Mouse (Mus musculus): ENCODE results near the gene Tle2. TPM values are rescaled to one million over a fixed set of nuclear protein-coding genes. Genes with fewer than 3 reads are reported as not detected.

The Tle2 gene
- total and polyA plus RNA-seq, 3 experiments: 0.19 to 2.4 TPM; not detected in 1

DNA sequence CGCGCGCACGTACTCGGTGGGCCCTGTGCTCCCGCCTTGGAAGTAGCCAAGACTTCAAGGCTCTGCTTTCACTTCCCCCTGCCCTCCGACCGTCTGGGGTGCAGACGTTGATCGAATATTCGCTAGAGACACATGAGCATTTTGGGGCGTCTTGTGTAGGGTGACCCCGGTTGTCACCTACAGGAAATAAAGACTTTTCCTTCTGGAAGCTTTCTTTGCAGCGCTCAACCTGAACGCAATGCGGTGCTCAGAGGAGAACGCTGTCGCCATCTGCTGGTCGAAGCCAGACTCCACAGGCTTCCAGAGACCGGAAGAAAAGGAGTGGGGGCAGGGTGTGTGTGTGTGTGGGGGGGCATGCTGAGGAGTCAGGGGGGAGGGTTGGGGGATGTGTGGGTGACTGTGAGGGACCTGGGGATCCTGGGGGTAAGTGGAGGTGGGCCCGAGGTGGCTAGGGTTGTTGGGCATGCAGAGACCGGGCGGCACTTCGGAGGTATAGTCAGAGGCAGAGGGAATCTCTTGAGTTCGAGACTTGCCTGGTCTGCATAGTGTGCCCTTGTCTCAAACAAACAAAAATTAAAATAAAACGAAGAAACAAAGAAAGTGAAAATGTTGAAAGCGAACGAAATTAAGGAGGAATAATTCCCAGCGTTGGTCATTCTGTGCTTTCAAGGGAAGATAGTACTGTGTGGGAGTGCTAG lies 30.8 kb downstream of the Tle2 start:
- Histone ChIP-seq H3K9me3 (replicated peaks; ENCODE audit: insufficient read depth, low read length) (no peaks in the 10 kb centered on the region), H3K9ac (ENCODE audit: control insufficient read depth, low read depth, low read length, poor library complexity, severe bottlenecking) (peak overlapping the region; percentile 82), H3K4me3 (ENCODE audit: control insufficient read depth in 1 of 2, insufficient read depth in 1 of 2, low read depth in 2 of 2, low read length in 2 of 2) (peak overlapping the region; percentile 67 to 79), H3K27ac (ENCODE audit: control insufficient read depth, low read depth, low read length) (peak overlapping the region; percentile 91), H3K4me1 (ENCODE audit: control insufficient read depth in 1 of 2, insufficient read depth in 2 of 2, low read length in 2 of 2) (peaks cover 10 to 23% of the 10 kb centered on the region in 2 experiments), H3K27me3 (ENCODE audit: control insufficient read depth in 1 of 2, insufficient read depth in 2 of 2, low read length in 2 of 2) (no peaks in the 10 kb centered on the region), H3K79me2 (ENCODE audit: control insufficient read depth, insufficient read depth, low read length, poor library complexity) (no peaks in the 10 kb centered on the region; the same call in 1 of the 2 replicates), H3K36me3 (ENCODE audit: control insufficient read depth in 1 of 2, insufficient read depth in 2 of 2, low read length in 2 of 2) (peaks cover 0 to 18% of the 10 kb centered on the region in 2 experiments; a peak in 2 of 4 replicates)
- DNase-seq (ENCODE audit: low read depth, low spot score): peak; percentile 94
- peak; percentile 75 to 83 for TF ChIP-seq POLR2A (IDR thresholded peaks at IDR 0.05; ENCODE audit: control insufficient read depth in 1 of 2, insufficient read depth in 1 of 2, low read depth in 1 of 2, low read length in 2 of 2, poor library complexity in 1 of 2)
- 0 out of 2 replicates have a peak, but pooled peaks have one; percentile 34 for TF ChIP-seq ZMIZ1 (IDR thresholded peaks at IDR 0.05; ENCODE audit: low read depth, low read length)
- no peak; the same call in 1 of the 2 replicates for TF ChIP-seq USF1 (IDR thresholded peaks at IDR 0.05; ENCODE audit: low read depth, low read length)
- TF ChIP-seq MAX (IDR thresholded peaks at IDR 0.05; ENCODE audit: low read length): no peak
- peak; percentile 63; the same call in 1 of the 2 replicates for TF ChIP-seq NRF1 (IDR thresholded peaks at IDR 0.05; ENCODE audit: insufficient read depth, low read depth, low read length, poor library complexity, severe bottlenecking)
- 0 out of 2 replicates have a peak, but pooled peaks have one; percentile 83 for TF ChIP-seq UBTF (IDR thresholded peaks at IDR 0.05; ENCODE audit: borderline replicate concordance, insufficient read depth, low read depth, low read length)
- peak; percentile 66 for TF ChIP-seq SMC3 (IDR thresholded peaks at IDR 0.05; ENCODE audit: low read depth, low read length)
- TF ChIP-seq NELFE (IDR thresholded peaks at IDR 0.05; ENCODE audit: low read depth, low read length): peak; percentile 69
- TF ChIP-seq MAFK (IDR thresholded peaks at IDR 0.05; ENCODE audit: borderline replicate concordance, low read depth, low read length): no peak
- peak; percentile 75; the same call in 1 of the 2 replicates for TF ChIP-seq TCF12 (IDR thresholded peaks at IDR 0.05; ENCODE audit: low read depth, low read length)
- 0 out of 2 replicates have a peak, but pooled peaks have one; percentile 6 for TF ChIP-seq JUND (IDR thresholded peaks at IDR 0.05; ENCODE audit: low read depth, low read length)
- no peak for TF ChIP-seq KAT2A (conservative IDR thresholded peaks at IDR 0.05; ENCODE audit: low read depth, low read length)
- TF ChIP-seq CHD2 (IDR thresholded peaks at IDR 0.05; ENCODE audit: low read length): peak; percentile 75
- TF ChIP-seq MYB (IDR thresholded peaks at IDR 0.05; ENCODE audit: low read depth, low read length): no peak
- TF ChIP-seq MEF2A (IDR thresholded peaks at IDR 0.05; ENCODE audit: extremely low read depth, insufficient replicate concordance, low read depth, low read length, poor library complexity, severe bottlenecking): no peak
- peak; percentile 92 for TF ChIP-seq ELF1 (IDR thresholded peaks at IDR 0.05; ENCODE audit: low read depth, low read length)
- peak; percentile 51 for TF ChIP-seq ZC3H11A (IDR thresholded peaks at IDR 0.05; ENCODE audit: low read depth, low read length)
- 0 out of 2 replicates have a peak, but pooled peaks have one; percentile 16 for TF ChIP-seq GABPA (IDR thresholded peaks at IDR 0.05; ENCODE audit: low read depth, low read length)
- peak; percentile 50 for TF ChIP-seq POLR2AphosphoS2 (IDR thresholded peaks at IDR 0.05; ENCODE audit: low read length)
- 0 out of 2 replicates have a peak, but pooled peaks have one; percentile 13 for TF ChIP-seq ZNF384 (IDR thresholded peaks at IDR 0.05; ENCODE audit: low read depth, low read length)
- TF ChIP-seq BHLHE40 (IDR thresholded peaks at IDR 0.05; ENCODE audit: borderline replicate concordance, low read depth, low read length): peak; percentile 71
- TF ChIP-seq MAZ (IDR thresholded peaks at IDR 0.05; ENCODE audit: low read depth, low read length): peak; percentile 94
- peak; percentile 69 for TF ChIP-seq RAD21 (IDR thresholded peaks at IDR 0.05; ENCODE audit: low read depth, low read length)
- peak; percentile 64; the same call in 1 of the 2 replicates for TF ChIP-seq TBP (IDR thresholded peaks at IDR 0.05; ENCODE audit: low read depth, low read length)
- no peak for TF ChIP-seq ZKSCAN1 (IDR thresholded peaks at IDR 0.05; ENCODE audit: low read depth, low read length)
- TF ChIP-seq CTCF (IDR thresholded peaks at IDR 0.05 in 2 of 3, conservative IDR thresholded peaks at IDR 0.05 in 1 of 3; ENCODE audit: control insufficient read depth in 1 of 3, insufficient read depth in 1 of 3, low read depth in 2 of 3, low read length in 3 of 3, poor library complexity in 1 of 3, severe bottlenecking in 1 of 3): peak; percentile 73 to 96 (median 85)
- TF ChIP-seq SIN3A (IDR thresholded peaks at IDR 0.05; ENCODE audit: low read length): peak; percentile 94
- no peak for TF ChIP-seq E2F4 (IDR thresholded peaks at IDR 0.05; ENCODE audit: borderline replicate concordance, low read depth, low read length)
- TF ChIP-seq USF2 (IDR thresholded peaks at IDR 0.05; ENCODE audit: borderline replicate concordance in 1 of 2, insufficient read depth in 1 of 2, low read depth in 1 of 2, low read length in 2 of 2): no peak
- TF ChIP-seq CHD1 (IDR thresholded peaks at IDR 0.05; ENCODE audit: low read depth, low read length): peak; percentile 83; the same call in 1 of the 2 replicates
- TF ChIP-seq MYC (IDR thresholded peaks at IDR 0.05; ENCODE audit: low read depth, low read length): peak; percentile 81; the same call in 1 of the 2 replicates
- TF ChIP-seq GATA1 (IDR thresholded peaks at IDR 0.05; ENCODE audit: low read depth, low read length): no peak
- peak; percentile 78 for TF ChIP-seq HCFC1 (IDR thresholded peaks at IDR 0.05; ENCODE audit: low read depth, low read length)
- TF ChIP-seq ETS1 (IDR thresholded peaks at IDR 0.05; ENCODE audit: low read depth, low read length): peak; percentile 79
- TF ChIP-seq POLR2AphosphoS5 (IDR thresholded peaks at IDR 0.05; ENCODE audit: borderline replicate concordance, low read depth, low read length): no peak

Measured in MEL (cell line).